Mouse (Mus musculus) spleen, adult 2 months (tissue): ENCODE data around the gene Ccdc148.

ENCODE experiments used
- CTCF ChIP-seq: fragments of 200-500 bp; IDR thresholded peaks from 2 replicates; pipeline ENCODE4 v1.5.1; 2011; ENCODE audit warnings: mild to moderate bottlenecking, inconsistent platforms; ENCODE audit not compliant: insufficient read depth, insufficient read length, insufficient replicate concordance; ENCODE audit errors: extremely low read depth
- POLR2A ChIP-seq: fragments of 200-500 bp; IDR thresholded peaks from 2 replicates; pipeline ENCODE4 v1.6.1; 2011; ENCODE audit warnings: low read depth, low read length, inconsistent platforms

- TF ChIP-seq CTCF (no peak), POLR2A (no peak)
These were observed 242.1 kb downstream of the Ccdc148 start for GRCm38 (mm10) chr2:58918351-58918750.
